Mouse (Mus musculus) cortical plate, adult 2 months (tissue): ENCODE results near the gene Lrrc7. TPM values are rescaled to one million over a fixed set of nuclear protein-coding genes. Genes with fewer than 3 reads are reported as not detected.

Source experiments
- H3K27ac ChIP-seq: fragments of 200-500 bp; 2 replicates; pipeline ENCODE4 v1.5.1; 2012; ENCODE audit warnings: low read length, control low read depth, inconsistent platforms; ENCODE audit not compliant: insufficient read depth
- H3K4me1 ChIP-seq: fragments of 200-500 bp; 2 replicates; pipeline ENCODE4 v1.6.1; 2011; ENCODE audit warnings: low read length; ENCODE audit not compliant: control insufficient read depth, insufficient read depth
- H3K4me3 ChIP-seq: fragments of 200-500 bp; 2 replicates; pipeline ENCODE4 v1.5.1; 2011; ENCODE audit warnings: mild to moderate bottlenecking, low read length, control low read depth; ENCODE audit not compliant: insufficient read depth
- CTCF ChIP-seq: fragments of 200-500 bp; IDR thresholded peaks from 2 replicates; pipeline ENCODE4 v1.5.1; 2011; ENCODE audit warnings: mild to moderate bottlenecking, control low read depth, low read length; ENCODE audit not compliant: insufficient read depth; ENCODE audit errors: extremely low read depth
- POLR2A ChIP-seq: fragments of 200-500 bp; IDR thresholded peaks from 2 replicates; pipeline ENCODE4 v1.6.1; 2011; ENCODE audit warnings: mild to moderate bottlenecking, low read length, control low read depth; ENCODE audit not compliant: insufficient read depth; ENCODE audit errors: extremely low read depth
- polyA plus RNA-seq: library from polyadenylated mRNA; depleted of rRNA; stranded (reverse); fragments of >200 nt; gene quantifications from 2 replicates; pipeline ENCODE4 v1.2.3, GENCODE M21; 2012

Lrrc7 gene
- polyA plus RNA-seq, 1 experiment = 19.1 TPM

DNA sequence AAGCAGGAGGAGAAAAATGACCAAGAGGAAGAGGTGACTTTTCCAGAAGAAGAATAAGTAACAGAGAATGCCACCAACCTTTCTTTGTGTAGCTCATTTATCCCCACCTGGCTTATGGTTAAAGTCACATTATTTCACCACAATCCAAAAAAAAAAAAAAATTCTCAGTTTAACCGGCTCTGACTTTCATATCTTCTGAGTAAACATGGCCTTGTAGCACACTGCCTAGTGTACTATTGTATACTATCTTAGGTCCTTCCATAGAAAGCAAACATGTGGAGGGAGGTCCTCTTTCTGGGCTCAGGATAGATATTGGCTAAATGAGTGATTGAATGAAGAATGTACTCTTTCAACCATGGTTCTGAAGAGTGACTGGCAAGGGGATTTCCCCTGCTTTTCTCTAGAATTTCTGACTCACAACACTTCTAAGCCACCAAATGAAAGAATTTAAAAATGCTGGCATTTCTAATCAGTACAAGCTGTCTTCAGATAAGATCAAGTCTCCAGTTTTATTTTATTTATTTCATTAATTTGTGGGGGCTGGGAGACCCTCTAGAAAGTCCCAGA is 400.0 kb downstream of the Lrrc7 start:
- no peak overlapping the region for H3K4me3 ChIP-seq
- no peak overlapping the region for H3K27ac ChIP-seq
- TF ChIP-seq POLR2A (no peak), CTCF (no peak)
- no peaks in the 10 kb centered on the region; the same call in 1 of the 2 replicates for H3K4me1 ChIP-seq

- Histone ChIP-seq H3K27ac (no peak overlapping the region), H3K4me1 (no peaks in the 10 kb centered on the region; the same call in 1 of the 2 replicates), H3K4me3 (no peak overlapping the region)
- TF ChIP-seq POLR2A (no peak), CTCF (no peak)
Measured at GRCm38 (mm10) chr3:158155515-158156286, 406.3 kb downstream of the Lrrc7 start.

- TF ChIP-seq CTCF (no peak), POLR2A (no peak)
- Histone ChIP-seq H3K4me3 (no peak overlapping the region), H3K27ac (no peak overlapping the region), H3K4me1 (no peaks in the 10 kb centered on the region)
Measured at GRCm38 (mm10) chr3:158154134-158154533, 407.9 kb downstream of the Lrrc7 start.

GRCm38 (mm10) chr3:158148998-158149397 is 413.0 kb downstream of the Lrrc7 start:
- no peak overlapping the region for H3K4me3 ChIP-seq
- H3K4me1 ChIP-seq = no peaks in the 10 kb centered on the region
- no peak overlapping the region for H3K27ac ChIP-seq
- TF ChIP-seq CTCF (no peak), POLR2A (no peak)

- H3K4me1 ChIP-seq = peaks cover 5% of the 10 kb centered on the region
- TF ChIP-seq POLR2A (no peak), CTCF (no peak)
- H3K4me3 ChIP-seq = no peak overlapping the region
- no peak overlapping the region; the same call in 1 of the 2 replicates for H3K27ac ChIP-seq
Measured at GRCm38 (mm10) chr3:158140629-158141028, 421.4 kb downstream of the Lrrc7 start.

DNA sequence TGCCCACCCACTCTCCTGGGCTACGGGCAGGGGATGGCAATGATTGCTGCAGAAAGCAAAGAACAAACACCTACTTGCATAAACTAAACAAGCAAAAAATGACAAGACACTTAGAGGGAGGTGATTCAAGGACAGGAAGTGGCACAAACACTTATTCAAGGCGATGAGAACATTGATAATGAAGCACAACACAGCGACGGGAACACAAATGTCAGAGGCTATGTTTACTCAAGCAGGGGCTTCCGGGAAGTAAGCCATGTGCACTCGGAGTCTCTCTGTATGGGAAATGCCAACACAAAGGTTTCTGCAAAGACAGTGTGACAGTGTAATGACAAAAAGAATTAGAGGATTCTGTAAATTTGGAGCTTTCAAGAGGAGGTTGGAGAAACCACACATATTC is 424.2 kb downstream of the Lrrc7 start:
- no peak overlapping the region for H3K27ac ChIP-seq
- no peak overlapping the region for H3K4me3 ChIP-seq
- TF ChIP-seq CTCF = no peak

GRCm38 (mm10) chr3:158131672-158132071 is 430.3 kb downstream of the Lrrc7 start:
- Histone ChIP-seq H3K4me3 (no peak overlapping the region), H3K27ac (no peak overlapping the region), H3K4me1 (peaks cover 4% of the 10 kb centered on the region; the same call in 1 of the 2 replicates)
- TF ChIP-seq CTCF = no peak
- no peak for TF ChIP-seq POLR2A

More for the DNA sequence above, 424.2 kb downstream of the Lrrc7 start:
- H3K4me1 ChIP-seq = peaks cover 5% of the 10 kb centered on the region

GRCm38 (mm10) chr3:158131233-158131632 is 430.8 kb downstream of the Lrrc7 start:
- H3K27ac ChIP-seq = no peak overlapping the region
- TF ChIP-seq POLR2A (no peak), CTCF (no peak)

GRCm38 (mm10) chr3:158122899-158123298 is 439.1 kb downstream of the Lrrc7 start:
- no peak overlapping the region for H3K4me3 ChIP-seq
- no peaks in the 10 kb centered on the region for H3K4me1 ChIP-seq
- TF ChIP-seq CTCF (no peak), POLR2A (no peak)
- H3K27ac ChIP-seq = no peak overlapping the region

More at GRCm38 (mm10) chr3:158131233-158131632, 430.8 kb downstream of the Lrrc7 start:
- no peak overlapping the region for H3K4me3 ChIP-seq
- peaks cover 4% of the 10 kb centered on the region; the same call in 1 of the 2 replicates for H3K4me1 ChIP-seq

- no peak overlapping the region for H3K4me3 ChIP-seq
- TF ChIP-seq CTCF (no peak), POLR2A (no peak)
- H3K27ac ChIP-seq = no peak overlapping the region
Measured at GRCm38 (mm10) chr3:158105260-158105659, 456.8 kb downstream of the Lrrc7 start.

More at GRCm38 (mm10) chr3:158105260-158105659, 456.8 kb downstream of the Lrrc7 start:
- no peaks in the 10 kb centered on the region for H3K4me1 ChIP-seq
